Mouse (Mus musculus) midbrain, embryonic 16.5 days (tissue): ENCODE measurements around the gene Mnd1. TPM values are rescaled to one million over a fixed set of nuclear protein-coding genes. Genes with fewer than 3 reads are reported as not detected.
A peak's percentile ranks its signal among the peaks of the same experiment; 100 is the strongest.

Source experiments
- ATAC-seq: fragments of 200-750 bp; cut with Nextera tagmentation; 2 replicates; pipeline ENCODE4 v1.8.0; 2017; ENCODE audit warnings: moderate TSS enrichment
- H3K27ac ChIP-seq: fragments of 300-500 bp; sonication (generic); 2 replicates; pipeline ENCODE4 v1.5.1; 2014; ENCODE audit warnings: mild to moderate bottlenecking, low read length, mixed read lengths
- H3K27me3 ChIP-seq: fragments of 300-500 bp; sonication (generic); 2 replicates; pipeline ENCODE4 v1.6.1; 2014; ENCODE audit warnings: low read depth, low read length, mixed read lengths; ENCODE audit not compliant: control insufficient read depth, insufficient read depth
- H3K36me3 ChIP-seq: fragments of 300-500 bp; sonication (generic); 2 replicates; pipeline ENCODE4 v1.6.1; 2014; ENCODE audit warnings: mild to moderate bottlenecking, low read length, moderate library complexity, mixed read lengths; ENCODE audit not compliant: control insufficient read depth, insufficient read depth
- H3K4me1 ChIP-seq: fragments of 300-500 bp; sonication (generic); 2 replicates; pipeline ENCODE4 v1.6.1; 2014; ENCODE audit warnings: mild to moderate bottlenecking, low read length, mixed read lengths; ENCODE audit not compliant: control insufficient read depth, insufficient read depth
- H3K4me2 ChIP-seq: fragments of 300-500 bp; sonication (generic); 2 replicates; pipeline ENCODE4 v1.6.1; 2014; ENCODE audit warnings: mild to moderate bottlenecking, low read length, mixed read lengths
- H3K4me3 ChIP-seq: fragments of 300-500 bp; sonication (generic); 2 replicates; pipeline ENCODE4 v1.5.1; 2014; ENCODE audit warnings: low read depth, mild to moderate bottlenecking, low read length, moderate library complexity, mixed read lengths
- H3K9ac ChIP-seq: fragments of 300-500 bp; sonication (generic); 2 replicates; pipeline ENCODE4 v1.6.1; 2014; ENCODE audit warnings: low read depth, low read length, mixed read lengths
- H3K9me3 ChIP-seq: fragments of 300-500 bp; sonication (generic); replicated peaks from 2 replicates; pipeline ENCODE4 v1.6.1; 2014; ENCODE audit warnings: mild to moderate bottlenecking, low read length, mixed read lengths; ENCODE audit not compliant: control insufficient read depth, poor library complexity, severe bottlenecking
- WGBS: fragments of 180-500 bp; shearing (Covaris S2); extraction: QIAGEN DNeasy Blood & Tissue Kit; methylation state at CpG from one replicate; pipeline ENCODE4 v1.1.7; 2014; 5-methylcytosine and 5-hydroxymethylcytosine counted together
- polyA plus RNA-seq: library from polyadenylated mRNA; unstranded; fragments of >200 nt; fragmentation: Nextera tagmentation; extraction: Ambion mirVana; gene quantifications from 2 replicates; pipeline ENCODE4 v1.2.1, GENCODE M21; 2015

The Mnd1 gene
- polyA plus RNA-seq, 1 experiment from 2014 or later, result 1.4 TPM

DNA sequence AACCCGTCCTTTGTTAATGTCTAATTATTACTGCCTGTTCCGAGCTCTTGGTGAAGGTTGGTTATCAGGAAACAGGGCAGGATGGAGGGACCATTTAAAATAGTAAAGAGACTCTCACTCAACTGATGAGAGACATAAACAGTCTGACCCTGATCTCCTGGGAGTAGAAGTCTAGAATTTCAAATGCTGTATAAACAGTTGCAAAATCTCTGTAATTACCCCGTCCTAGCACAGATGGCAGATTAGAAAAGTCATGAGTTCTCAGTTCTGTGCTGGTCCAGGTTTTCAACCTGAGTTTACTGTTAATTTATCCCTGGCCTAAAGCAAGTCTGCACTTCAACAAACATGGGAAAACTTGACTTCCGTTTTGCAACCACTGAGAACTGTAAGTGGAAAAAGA, 95.5 kb downstream of the Mnd1 start:
- Histone ChIP-seq H3K36me3 (no peaks in the 10 kb centered on the region), H3K9me3 (no peaks in the 10 kb centered on the region), H3K27ac (no peak overlapping the region), H3K9ac (no peak overlapping the region), H3K27me3 (no peaks in the 10 kb centered on the region), H3K4me1 (peaks cover 4% of the 10 kb centered on the region; the same call in 1 of the 2 replicates), H3K4me2 (no peak overlapping the region), H3K4me3 (no peak overlapping the region)
- no peak for ATAC-seq
- WGBS, result 71% methylated on average over 4 of the region's 4 CpGs

GRCm38 (mm10) chr3:84059676-84060075, 95.9 kb downstream of the Mnd1 start:
- Histone ChIP-seq H3K36me3 (no peaks in the 10 kb centered on the region), H3K27me3 (no peaks in the 10 kb centered on the region), H3K9ac (no peak overlapping the region), H3K4me1 (peaks cover 4% of the 10 kb centered on the region; the same call in 1 of the 2 replicates), H3K9me3 (no peaks in the 10 kb centered on the region), H3K27ac (no peak overlapping the region), H3K4me3 (no peak overlapping the region), H3K4me2 (no peak overlapping the region)
- ATAC-seq, result no peak
- 60% methylated on average over 4 of the region's 4 CpGs for WGBS

DNA sequence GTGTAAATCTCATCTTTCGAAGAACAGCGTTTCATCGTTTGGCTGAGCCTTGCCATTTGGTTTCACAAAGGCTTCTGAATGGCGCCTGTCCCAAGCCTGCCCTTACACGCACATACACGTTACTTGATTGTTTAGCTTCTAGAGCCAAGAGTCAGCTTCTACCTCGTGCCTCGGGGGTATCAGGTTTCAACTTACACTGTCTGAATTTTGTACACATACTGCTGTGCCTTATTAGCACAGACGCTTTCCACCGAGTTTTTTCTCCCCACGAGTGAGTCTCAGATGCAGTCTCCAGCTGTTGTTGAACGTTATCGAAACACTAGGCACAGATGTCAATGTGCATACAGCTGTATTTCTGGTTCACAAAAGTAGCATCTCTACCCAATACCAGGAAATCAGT, 96.3 kb downstream of the Mnd1 start:
- Histone ChIP-seq H3K4me1 (peaks cover 4% of the 10 kb centered on the region; the same call in 1 of the 2 replicates), H3K27ac (no peak overlapping the region), H3K27me3 (no peaks in the 10 kb centered on the region), H3K9me3 (no peaks in the 10 kb centered on the region), H3K36me3 (no peaks in the 10 kb centered on the region), H3K4me2 (no peak overlapping the region), H3K4me3 (no peak overlapping the region), H3K9ac (no peak overlapping the region)
- WGBS, result 59% methylated on average over 13 of the region's 13 CpGs
- no peak for ATAC-seq

DNA sequence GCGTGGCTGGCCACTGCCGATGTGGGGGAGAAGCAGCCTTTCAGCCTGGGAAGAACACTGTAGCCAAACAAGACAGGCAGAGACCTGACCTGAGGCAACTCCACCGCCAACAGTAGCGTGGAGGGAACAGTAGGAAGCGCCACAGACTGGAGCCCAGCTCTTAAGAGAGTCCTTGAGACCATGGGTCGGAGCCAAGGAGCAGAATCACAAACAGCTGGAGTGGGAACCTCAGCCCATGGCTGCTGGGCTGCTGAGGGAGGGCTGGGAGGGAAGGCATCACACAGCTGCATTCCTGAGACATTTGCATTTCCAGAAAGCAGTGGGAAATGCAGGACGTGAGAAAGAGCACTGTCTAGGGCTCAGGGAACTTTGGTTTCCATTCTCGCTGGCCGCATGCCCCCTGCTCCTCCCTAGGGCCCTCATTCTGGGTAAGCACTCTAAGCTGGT, 106.8 kb downstream of the Mnd1 start:
- Histone ChIP-seq H3K4me3 (no peak overlapping the region), H3K4me1 (peaks cover 6% of the 10 kb centered on the region; the same call in 1 of the 2 replicates), H3K9me3 (no peaks in the 10 kb centered on the region), H3K27me3 (peaks cover 3% of the 10 kb centered on the region), H3K36me3 (no peaks in the 10 kb centered on the region), H3K4me2 (no peak overlapping the region), H3K27ac (no peak overlapping the region), H3K9ac (peak overlapping the region; percentile 40; the same call in 1 of the 2 replicates)
- ATAC-seq, result peak; percentile 70; the same call in 1 of the 2 replicates
- WGBS, result 10% methylated on average over 9 of the region's 9 CpGs

- Histone ChIP-seq H3K27me3 (peaks cover 3% of the 10 kb centered on the region), H3K36me3 (no peaks in the 10 kb centered on the region), H3K4me3 (no peak overlapping the region), H3K9me3 (no peaks in the 10 kb centered on the region), H3K9ac (no peak overlapping the region), H3K4me2 (no peak overlapping the region), H3K4me1 (peaks cover 6% of the 10 kb centered on the region; the same call in 1 of the 2 replicates), H3K27ac (no peak overlapping the region)
- 94% methylated on average over 8 of the region's 8 CpGs for WGBS
- no peak for ATAC-seq
These were observed 109.4 kb downstream of the Mnd1 start for GRCm38 (mm10) chr3:84046206-84046605.

GRCm38 (mm10) chr3:84041739-84042138, 113.8 kb downstream of the Mnd1 start:
- 86% methylated on average over 8 of the region's 8 CpGs for WGBS
- ATAC-seq, result no peak
- no peaks in the 10 kb centered on the region for H3K9me3 ChIP-seq

GRCm38 (mm10) chr3:84040476-84041082, 115.0 kb downstream of the Mnd1 start:
- peak overlapping the region; percentile 90 for H3K4me2 ChIP-seq
- H3K4me1 ChIP-seq, result peaks cover 25% of the 10 kb centered on the region
- peak overlapping the region; percentile 98 for H3K9ac ChIP-seq
- H3K27ac ChIP-seq, result peak overlapping the region; percentile 95
- peak overlapping the region; percentile 97 for H3K4me3 ChIP-seq
- 3% methylated on average over 23 of the region's 23 CpGs for WGBS
- peak; percentile 74 for ATAC-seq
- H3K9me3 ChIP-seq, result no peaks in the 10 kb centered on the region
- H3K27me3 ChIP-seq, result no peaks in the 10 kb centered on the region
- H3K36me3 ChIP-seq, result no peaks in the 10 kb centered on the region

More at GRCm38 (mm10) chr3:84041739-84042138, 113.8 kb downstream of the Mnd1 start:
- no peak overlapping the region for H3K27ac ChIP-seq
- no peaks in the 10 kb centered on the region for H3K36me3 ChIP-seq
- H3K4me1 ChIP-seq, result peaks cover 18% of the 10 kb centered on the region
- H3K27me3 ChIP-seq, result no peaks in the 10 kb centered on the region
- H3K9ac ChIP-seq, result no peak overlapping the region
- no peak overlapping the region for H3K4me3 ChIP-seq
- no peak overlapping the region for H3K4me2 ChIP-seq

DNA sequence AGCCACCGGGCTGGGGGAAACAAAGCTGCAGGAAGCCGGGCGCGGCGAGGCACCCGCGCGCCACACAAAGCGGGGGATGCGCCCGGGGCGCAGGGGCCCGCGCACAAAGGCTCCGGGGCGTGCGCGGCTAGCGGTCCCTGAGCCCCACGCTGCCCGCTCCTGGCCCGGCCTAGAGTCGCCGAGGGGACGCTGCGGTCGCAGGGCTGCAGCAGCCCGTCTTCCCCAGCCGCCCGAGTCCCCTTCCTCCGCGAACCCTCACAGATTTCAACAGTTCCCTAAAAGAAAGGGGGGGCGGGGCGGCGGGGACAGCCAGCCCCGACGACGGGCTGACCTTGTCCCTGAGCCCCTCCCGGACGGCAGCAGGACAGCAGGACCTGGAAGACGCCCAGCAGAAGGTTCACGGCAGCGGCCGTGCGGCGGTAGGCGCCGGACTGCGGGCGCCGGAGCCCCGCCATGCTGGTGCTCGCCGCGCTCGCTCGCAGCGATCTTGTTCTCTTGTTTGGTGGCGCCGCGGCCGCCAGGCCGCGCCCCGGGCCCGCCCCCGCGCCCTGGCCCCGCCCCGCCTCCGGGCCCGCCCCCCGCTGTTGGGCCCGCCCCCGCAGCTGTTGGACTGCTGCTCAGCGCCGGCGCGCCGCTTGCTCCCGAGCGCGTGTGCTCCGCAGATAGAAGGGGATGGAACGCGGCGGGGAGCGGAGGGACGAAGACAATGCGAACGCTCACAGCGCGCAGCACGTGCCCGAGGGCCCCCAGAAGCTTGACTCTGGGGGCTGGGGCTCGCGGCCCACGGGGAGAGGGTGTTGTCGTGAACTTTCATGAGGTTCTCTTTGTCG, 115.7 kb downstream of the Mnd1 start, which contains the start of gene Tmem131l:
Gene Tmem131l, minus strand, starts transcription at position 530 of the 830 bp plus-strand sequence.
- peak within 1 kb of the TSS; percentile 90 for H3K4me2 ChIP-seq
- peaks cover 31% of the 10 kb centered on the region for H3K4me1 ChIP-seq
- WGBS, result under 1% methylated on average over 97 of the region's 100 CpGs
- H3K9ac ChIP-seq, result peak within 1 kb of the TSS; percentile 98
- H3K4me3 ChIP-seq, result peak within 1 kb of the TSS; percentile 97
- H3K9me3 ChIP-seq, result no peaks in the 10 kb centered on the region
- peak within 1 kb of the TSS; percentile 95 for H3K27ac ChIP-seq
- H3K27me3 ChIP-seq, result no peaks in the 10 kb centered on the region
- H3K36me3 ChIP-seq, result no peaks in the 10 kb centered on the region
- peak; percentile 95 for ATAC-seq
